Mouse (Mus musculus): ENCODE results near the gene Olfr1045. TPM values are rescaled to one million over a fixed set of nuclear protein-coding genes. Genes with fewer than 3 reads are reported as not detected.

Olfr1045 gene
- polyA plus RNA-seq, 1 experiment from 2014 or later: not detected

GRCm38 (mm10) chr2:86167422-86167821 lies 35.4 kb downstream of the Olfr1045 start, which contains the start of gene Olfr1043:
TSS of gene Olfr1043 (minus strand) at chr2:86167522.
- Histone ChIP-seq H3K27ac (ENCODE audit: low read depth, low read length) (no peak within 1 kb of the TSS), H3K27me3 (ENCODE audit: control insufficient read depth, insufficient read depth, low read length) (no peaks in the 10 kb centered on the region), H3K4me2 (no peak within 1 kb of the TSS), H3K4me3 (ENCODE audit: low read depth, low read length) (no peak within 1 kb of the TSS), H3K36me3 (ENCODE audit: control insufficient read depth, insufficient read depth, low read length) (no peaks in the 10 kb centered on the region), H3K4me1 (ENCODE audit: control insufficient read depth, insufficient read depth, low read length) (no peaks in the 10 kb centered on the region), H3K9me3 (replicated peaks; ENCODE audit: control insufficient read depth, low read length) (no peaks in the 10 kb centered on the region), H3K9ac (ENCODE audit: low read depth, low read length) (no peak within 1 kb of the TSS)
- ATAC-seq (replicated peaks; ENCODE audit: insufficient number of reproducible peaks, low FRiP score, low TSS enrichment): no peak
- 86% methylated on average over 2 of the region's 2 CpGs for WGBS (ENCODE audit: insufficient replicate concordance)

- Histone ChIP-seq H3K36me3 (ENCODE audit: control insufficient read depth, insufficient read depth, low read length) (no peaks in the 10 kb centered on the region), H3K4me2 (no peak within 1 kb of the TSS), H3K4me3 (ENCODE audit: low read depth, low read length) (no peak within 1 kb of the TSS), H3K4me1 (ENCODE audit: control insufficient read depth, insufficient read depth, low read length) (no peaks in the 10 kb centered on the region), H3K9me3 (replicated peaks; ENCODE audit: control insufficient read depth, low read length) (no peaks in the 10 kb centered on the region), H3K9ac (ENCODE audit: low read depth, low read length) (no peak within 1 kb of the TSS), H3K27ac (ENCODE audit: low read depth, low read length) (no peak within 1 kb of the TSS), H3K27me3 (ENCODE audit: control insufficient read depth, insufficient read depth, low read length) (no peaks in the 10 kb centered on the region)
- 78% methylated on average over 2 of the region's 2 CpGs for WGBS (ENCODE audit: insufficient replicate concordance)
- ATAC-seq (replicated peaks; ENCODE audit: insufficient number of reproducible peaks, low FRiP score, low TSS enrichment): no peak
Observed at GRCm38 (mm10) chr2:86161738-86162137, 41.1 kb downstream of the Olfr1045 start, which contains the start of gene Olfr1042. TSS of gene Olfr1042 (minus strand) at chr2:86161838.

- WGBS (ENCODE audit: insufficient replicate concordance): 68% methylated on average over 1 of the region's 1 CpGs
- no peak within 1 kb of the TSS for H3K27ac ChIP-seq (ENCODE audit: low read depth, low read length)
- H3K4me3 ChIP-seq (ENCODE audit: low read depth, low read length): no peak within 1 kb of the TSS
- no peak for ATAC-seq (replicated peaks; ENCODE audit: insufficient number of reproducible peaks, low FRiP score, low TSS enrichment)
- no peaks in the 10 kb centered on the region for H3K4me1 ChIP-seq (ENCODE audit: control insufficient read depth, insufficient read depth, low read length)
- no peaks in the 10 kb centered on the region for H3K9me3 ChIP-seq (replicated peaks; ENCODE audit: control insufficient read depth, low read length)
- no peak within 1 kb of the TSS for H3K9ac ChIP-seq (ENCODE audit: low read depth, low read length)
- H3K36me3 ChIP-seq (ENCODE audit: control insufficient read depth, insufficient read depth, low read length): no peaks in the 10 kb centered on the region
- no peak within 1 kb of the TSS for H3K4me2 ChIP-seq
- no peaks in the 10 kb centered on the region for H3K27me3 ChIP-seq (ENCODE audit: control insufficient read depth, insufficient read depth, low read length)
Observed at GRCm38 (mm10) chr2:86146632-86147031, 56.2 kb downstream of the Olfr1045 start, which contains the start of gene Olfr1040. TSS of gene Olfr1040 (minus strand) at chr2:86146732.

Other genes starting within 250 kb of the Olfr1045 start
- gene Olfr1029, start 229.1 kb downstream of the Olfr1045 start, polyA plus RNA-seq (2014; fragmentation: Nextera tagmentation; extraction: Ambion mirVana): not detected in 2 replicates
- not detected in 2 replicates for gene Olfr1030, start 223.7 kb downstream of the Olfr1045 start, polyA plus RNA-seq (2014; fragmentation: Nextera tagmentation; extraction: Ambion mirVana)
- gene Olfr1031, start 212.7 kb downstream of the Olfr1045 start, polyA plus RNA-seq (2014; fragmentation: Nextera tagmentation; extraction: Ambion mirVana): not detected in 2 replicates
- not detected in 2 replicates for gene Olfr1032, start 197.5 kb downstream of the Olfr1045 start, polyA plus RNA-seq (2014; fragmentation: Nextera tagmentation; extraction: Ambion mirVana)
- 0.34 TPM in 1 of 2 replicates, not detected in the other for gene Olfr1033, start 182.4 kb downstream of the Olfr1045 start, polyA plus RNA-seq (2014; fragmentation: Nextera tagmentation; extraction: Ambion mirVana)
- gene Olfr1034, start 157.1 kb downstream of the Olfr1045 start, polyA plus RNA-seq (2014; fragmentation: Nextera tagmentation; extraction: Ambion mirVana): not detected in 2 replicates
- not detected in 2 replicates for gene Olfr1036, start 129.0 kb downstream of the Olfr1045 start, polyA plus RNA-seq (2014; fragmentation: Nextera tagmentation; extraction: Ambion mirVana)
- not detected in 2 replicates for gene Olfr1037, start 115.6 kb downstream of the Olfr1045 start, polyA plus RNA-seq (2014; fragmentation: Nextera tagmentation; extraction: Ambion mirVana)
- gene Olfr1039, start 67.1 kb downstream of the Olfr1045 start, polyA plus RNA-seq (2014; fragmentation: Nextera tagmentation; extraction: Ambion mirVana): not detected in 2 replicates
- not detected in 2 replicates for gene Olfr1040, start 56.3 kb downstream of the Olfr1045 start, polyA plus RNA-seq (2014; fragmentation: Nextera tagmentation; extraction: Ambion mirVana)
- not detected in 2 replicates for gene Olfr1042, start 41.2 kb downstream of the Olfr1045 start, polyA plus RNA-seq (2014; fragmentation: Nextera tagmentation; extraction: Ambion mirVana)
- gene Olfr1043, start 35.5 kb downstream of the Olfr1045 start, polyA plus RNA-seq (2014; fragmentation: Nextera tagmentation; extraction: Ambion mirVana): not detected in 2 replicates
- gene Olfr1044, start 25.2 kb downstream of the Olfr1045 start, polyA plus RNA-seq (2014; fragmentation: Nextera tagmentation; extraction: Ambion mirVana): not detected in 2 replicates
- gene Olfr52, start 17.3 kb downstream of the Olfr1045 start, polyA plus RNA-seq (2014; fragmentation: Nextera tagmentation; extraction: Ambion mirVana): not detected in 2 replicates
- gene Olfr1046, start 16.3 kb upstream of the Olfr1045 start, polyA plus RNA-seq (2014; fragmentation: Nextera tagmentation; extraction: Ambion mirVana): not detected in 2 replicates
- gene Olfr1047, start 28.4 kb upstream of the Olfr1045 start, polyA plus RNA-seq (2014; fragmentation: Nextera tagmentation; extraction: Ambion mirVana): not detected in 2 replicates
- not detected in 2 replicates for gene Olfr1048, start 37.3 kb upstream of the Olfr1045 start, polyA plus RNA-seq (2014; fragmentation: Nextera tagmentation; extraction: Ambion mirVana)
- gene Olfr1049, start 55.3 kb upstream of the Olfr1045 start, polyA plus RNA-seq (2014; fragmentation: Nextera tagmentation; extraction: Ambion mirVana): not detected in 2 replicates
- not detected in 2 replicates for gene Olfr1051, start 76.1 kb upstream of the Olfr1045 start, polyA plus RNA-seq (2014; fragmentation: Nextera tagmentation; extraction: Ambion mirVana)
- gene Olfr1052, start 89.4 kb upstream of the Olfr1045 start, polyA plus RNA-seq (2014; fragmentation: Nextera tagmentation; extraction: Ambion mirVana): not detected in 2 replicates
- gene Olfr1053, start 112.3 kb upstream of the Olfr1045 start, polyA plus RNA-seq (2014; fragmentation: Nextera tagmentation; extraction: Ambion mirVana): not detected in 2 replicates
- gene Olfr1054, start 132.4 kb upstream of the Olfr1045 start, polyA plus RNA-seq (2014; fragmentation: Nextera tagmentation; extraction: Ambion mirVana): not detected in 2 replicates
- gene Olfr1055, start 147.3 kb upstream of the Olfr1045 start, polyA plus RNA-seq (2014; fragmentation: Nextera tagmentation; extraction: Ambion mirVana): not detected in 2 replicates
- not detected in 2 replicates for gene Olfr1056, start 159.5 kb upstream of the Olfr1045 start, polyA plus RNA-seq (2014; fragmentation: Nextera tagmentation; extraction: Ambion mirVana)
- gene Olfr1057, start 175.4 kb upstream of the Olfr1045 start, polyA plus RNA-seq (2014; fragmentation: Nextera tagmentation; extraction: Ambion mirVana): not detected in 2 replicates
- not detected in 2 replicates for gene Olfr1058, start 185.6 kb upstream of the Olfr1045 start, polyA plus RNA-seq (2014; fragmentation: Nextera tagmentation; extraction: Ambion mirVana)
- gene Olfr1061, start 211.0 kb upstream of the Olfr1045 start, polyA plus RNA-seq (2014; fragmentation: Nextera tagmentation; extraction: Ambion mirVana): not detected in 2 replicates
- gene Olfr1062, start 223.7 kb upstream of the Olfr1045 start, polyA plus RNA-seq (2014; fragmentation: Nextera tagmentation; extraction: Ambion mirVana): not detected in 2 replicates
- gene Olfr1065, start 247.6 kb upstream of the Olfr1045 start, polyA plus RNA-seq (2014; fragmentation: Nextera tagmentation; extraction: Ambion mirVana): not detected in 2 replicates

Measured in heart, embryonic 11.5 days (tissue).